Mouse (Mus musculus): ENCODE data around the gene Ptpn12. TPM values are rescaled to one million over a fixed set of nuclear protein-coding genes. Genes with fewer than 3 reads are reported as not detected.

Ptpn12 gene
- total and polyA plus RNA-seq, 2 experiments from 2014 or later: 11.6 to 23.8 TPM

DNA sequence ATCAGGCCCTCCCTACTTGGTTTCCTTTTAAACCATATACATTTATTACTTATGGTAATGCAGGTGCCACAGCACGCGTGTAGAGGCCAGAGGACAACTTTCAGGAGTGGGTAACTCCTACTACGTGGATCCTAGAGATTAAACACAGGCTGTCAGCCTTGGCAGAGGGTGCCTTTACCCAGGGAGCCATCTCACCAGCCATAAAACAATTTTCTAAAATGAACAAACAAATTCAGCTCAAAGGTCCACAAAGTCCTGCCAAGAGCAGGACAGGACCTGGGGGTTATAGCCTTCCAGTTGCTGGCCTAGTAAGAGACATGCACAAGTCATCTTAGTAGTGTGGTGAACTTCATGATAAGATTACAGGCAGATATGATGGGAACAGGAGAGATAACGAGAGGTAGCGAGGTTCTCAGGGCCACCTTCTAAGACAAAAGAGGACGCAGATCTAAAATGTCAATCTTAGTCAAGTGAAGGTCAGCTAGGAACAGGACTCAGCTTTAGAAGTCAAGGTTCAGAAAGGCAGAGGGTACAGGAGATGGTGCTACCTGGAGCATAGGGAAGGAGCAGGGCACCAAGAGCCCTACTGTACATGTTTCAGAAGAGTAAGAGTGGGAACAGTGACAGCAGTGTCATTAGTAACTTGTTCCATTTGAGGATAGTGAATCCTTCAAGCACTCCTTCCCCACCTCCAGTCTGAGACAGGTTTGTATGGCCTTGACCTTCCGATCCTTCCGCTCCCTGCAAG is 65.5 kb downstream of the Ptpn12 start:
- H3K36me3 ChIP-seq (replicated peaks; ENCODE audit: control insufficient read depth, insufficient read depth, low read length): peaks cover 72% of the 10 kb centered on the region

DNA sequence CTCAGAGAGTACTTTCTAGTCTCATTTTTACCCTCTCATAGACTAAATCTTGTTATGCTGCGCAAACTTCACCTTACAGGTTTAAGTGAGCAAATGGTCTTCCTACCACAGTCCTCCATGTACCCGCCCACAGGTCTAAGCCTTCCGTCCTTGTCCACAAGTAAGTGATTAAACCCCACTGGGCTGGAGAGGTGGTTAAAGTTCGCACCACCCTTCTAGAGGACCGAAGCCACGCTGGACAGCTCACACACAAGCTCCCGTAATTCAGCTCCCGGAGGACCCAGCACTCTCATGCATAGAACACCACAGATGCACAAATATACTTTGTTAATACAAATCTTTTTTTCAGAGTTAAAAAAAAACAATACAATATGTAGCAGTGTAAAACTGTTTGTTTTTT is 69.4 kb downstream of the Ptpn12 start:
- no peaks in the 10 kb centered on the region for H3K4me1 ChIP-seq (ENCODE audit: control insufficient read depth, insufficient read depth)
- no peak overlapping the region for H3K4me2 ChIP-seq (ENCODE audit: low read depth, low read length)
- no peaks in the 10 kb centered on the region for H3K27me3 ChIP-seq (ENCODE audit: control insufficient read depth, insufficient read depth, low read length)
- H3K27ac ChIP-seq (ENCODE audit: low read depth): no peak overlapping the region
- no peak for TF ChIP-seq CTCF (IDR thresholded peaks at IDR 0.05; ENCODE audit: low read depth)
- TF ChIP-seq EP300 (IDR thresholded peaks at IDR 0.05; ENCODE audit: low read depth): no peak
- H3K36me3 ChIP-seq (replicated peaks; ENCODE audit: control insufficient read depth, insufficient read depth, low read length): peaks cover 52% of the 10 kb centered on the region
- H3K9me3 ChIP-seq (replicated peaks; ENCODE audit: control insufficient read depth, low read length): no peaks in the 10 kb centered on the region
- DNase-seq (ENCODE audit: low spot score): no peak
- 91% methylated on average over 8 of the region's 8 CpGs for WGBS
- no peak for ATAC-seq (ENCODE audit: insufficient read depth, low read depth)
- H3K9ac ChIP-seq (replicated peaks; ENCODE audit: low read depth, low read length): no peak overlapping the region
- H3K4me3 ChIP-seq (ENCODE audit: low read depth, low read length): no peak overlapping the region

More for the DNA sequence above, 65.5 kb downstream of the Ptpn12 start:
- no peak for TF ChIP-seq EP300 (IDR thresholded peaks at IDR 0.05; ENCODE audit: low read depth)
- no peak for TF ChIP-seq CTCF (IDR thresholded peaks at IDR 0.05; ENCODE audit: low read depth)
- no peak overlapping the region for H3K4me3 ChIP-seq (ENCODE audit: low read depth, low read length)
- ATAC-seq (ENCODE audit: insufficient read depth, low read depth) (no peak), DNase-seq (ENCODE audit: low spot score) (no peak)
- H3K9me3 ChIP-seq (replicated peaks; ENCODE audit: control insufficient read depth, low read length): no peaks in the 10 kb centered on the region
- H3K9ac ChIP-seq (replicated peaks; ENCODE audit: low read depth, low read length): no peak overlapping the region
- H3K4me1 ChIP-seq (ENCODE audit: control insufficient read depth, insufficient read depth): no peaks in the 10 kb centered on the region
- no peaks in the 10 kb centered on the region for H3K27me3 ChIP-seq (ENCODE audit: control insufficient read depth, insufficient read depth, low read length)
- WGBS: 88% methylated on average over 8 of the region's 8 CpGs
- H3K27ac ChIP-seq (ENCODE audit: low read depth): no peak overlapping the region
- no peak overlapping the region for H3K4me2 ChIP-seq (ENCODE audit: low read depth, low read length)

DNA sequence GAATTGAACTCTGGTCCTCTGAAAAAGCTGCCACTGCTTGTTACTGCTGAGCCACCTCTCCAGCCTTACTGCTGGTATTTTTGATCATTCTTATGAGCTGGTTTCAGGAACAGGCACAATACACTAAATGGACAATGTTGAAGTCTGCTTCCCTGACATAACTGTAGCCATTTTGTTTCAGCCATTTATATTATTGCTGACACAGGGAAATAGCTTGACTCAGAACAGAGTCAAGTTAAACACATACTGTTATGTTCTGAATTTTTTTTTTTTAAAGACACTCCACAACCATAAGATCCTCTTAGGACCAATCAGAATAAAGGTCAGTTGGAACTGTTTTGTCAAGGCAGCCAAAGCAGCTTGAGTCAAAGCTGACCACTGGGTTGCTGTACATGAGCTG is 72.2 kb downstream of the Ptpn12 start:
- Histone ChIP-seq H3K27me3 (ENCODE audit: control insufficient read depth, insufficient read depth, low read length) (no peaks in the 10 kb centered on the region), H3K4me2 (ENCODE audit: low read depth, low read length) (no peak overlapping the region), H3K9ac (replicated peaks; ENCODE audit: low read depth, low read length) (no peak overlapping the region), H3K27ac (ENCODE audit: low read depth) (no peak overlapping the region), H3K4me1 (ENCODE audit: control insufficient read depth, insufficient read depth) (no peaks in the 10 kb centered on the region), H3K9me3 (replicated peaks; ENCODE audit: control insufficient read depth, low read length) (no peaks in the 10 kb centered on the region), H3K36me3 (replicated peaks; ENCODE audit: control insufficient read depth, insufficient read depth, low read length) (peaks cover 30% of the 10 kb centered on the region), H3K4me3 (ENCODE audit: low read depth, low read length) (no peak overlapping the region)
- TF ChIP-seq CTCF (IDR thresholded peaks at IDR 0.05; ENCODE audit: low read depth) (no peak), EP300 (IDR thresholded peaks at IDR 0.05; ENCODE audit: low read depth) (no peak)
- DNase-seq (ENCODE audit: low spot score) (no peak), ATAC-seq (ENCODE audit: insufficient read depth, low read depth) (no peak)

DNA sequence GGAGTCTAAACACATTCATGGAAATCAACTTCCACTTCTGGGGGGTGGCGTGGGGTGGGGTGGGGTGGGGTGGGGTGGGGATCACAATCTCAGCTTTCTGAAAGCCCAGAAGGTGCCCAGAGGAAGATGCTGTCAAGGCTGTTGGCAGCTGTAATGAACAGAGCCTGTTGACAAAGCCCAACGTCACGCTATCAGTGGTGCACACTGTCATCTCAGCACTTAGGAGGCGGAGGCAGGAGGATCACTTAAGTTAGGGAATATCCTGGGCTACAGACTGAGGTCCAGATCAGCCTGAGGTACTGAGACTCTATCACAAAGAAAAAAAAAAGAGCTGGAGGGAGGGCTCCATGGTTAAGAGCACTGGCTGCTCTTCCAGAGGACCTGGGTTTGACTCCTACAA is 81.0 kb downstream of the Ptpn12 start:
- no peak for DNase-seq (ENCODE audit: low spot score)
- H3K36me3 ChIP-seq (replicated peaks; ENCODE audit: control insufficient read depth, insufficient read depth, low read length): no peaks in the 10 kb centered on the region
- TF ChIP-seq CTCF (IDR thresholded peaks at IDR 0.05; ENCODE audit: low read depth): no peak
- no peak for TF ChIP-seq EP300 (IDR thresholded peaks at IDR 0.05; ENCODE audit: low read depth)
- no peak overlapping the region for H3K4me3 ChIP-seq (ENCODE audit: low read depth, low read length)
- no peak overlapping the region for H3K4me2 ChIP-seq (ENCODE audit: low read depth, low read length)
- H3K27me3 ChIP-seq (ENCODE audit: control insufficient read depth, insufficient read depth, low read length): no peaks in the 10 kb centered on the region
- H3K27ac ChIP-seq (ENCODE audit: low read depth): no peak overlapping the region
- no peaks in the 10 kb centered on the region for H3K9me3 ChIP-seq (replicated peaks; ENCODE audit: control insufficient read depth, low read length)
- WGBS: 66% methylated on average over 4 of the region's 4 CpGs
- no peaks in the 10 kb centered on the region for H3K4me1 ChIP-seq (ENCODE audit: control insufficient read depth, insufficient read depth)
- no peak for ATAC-seq (ENCODE audit: insufficient read depth, low read depth)
- H3K9ac ChIP-seq (replicated peaks; ENCODE audit: low read depth, low read length): no peak overlapping the region

DNA sequence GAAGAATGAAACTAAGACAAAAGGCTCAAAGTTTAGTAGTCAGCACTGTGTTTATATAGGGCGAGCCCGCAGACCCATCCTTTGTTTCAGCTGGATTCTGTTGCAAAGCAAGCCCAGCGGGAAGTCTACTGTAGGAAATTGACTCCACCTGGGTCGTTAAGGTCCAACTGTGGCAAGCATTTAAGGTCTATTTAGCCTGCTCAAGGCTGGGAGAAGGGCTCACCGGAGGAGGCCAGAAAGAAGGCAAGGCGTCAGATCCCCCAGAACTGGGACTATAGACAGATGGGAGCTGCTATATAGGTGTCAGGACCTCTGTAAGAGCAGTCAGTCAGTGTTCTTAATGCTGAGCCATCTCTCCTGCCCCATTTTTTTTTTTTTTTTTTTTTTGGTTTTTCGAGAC is 81.7 kb downstream of the Ptpn12 start:
- no peaks in the 10 kb centered on the region for H3K4me1 ChIP-seq (ENCODE audit: control insufficient read depth, insufficient read depth)
- no peak for DNase-seq (ENCODE audit: low spot score)
- H3K36me3 ChIP-seq (replicated peaks; ENCODE audit: control insufficient read depth, insufficient read depth, low read length): no peaks in the 10 kb centered on the region
- H3K9me3 ChIP-seq (replicated peaks; ENCODE audit: control insufficient read depth, low read length): no peaks in the 10 kb centered on the region
- no peak for ATAC-seq (ENCODE audit: insufficient read depth, low read depth)
- no peak overlapping the region for H3K27ac ChIP-seq (ENCODE audit: low read depth)
- no peaks in the 10 kb centered on the region for H3K27me3 ChIP-seq (ENCODE audit: control insufficient read depth, insufficient read depth, low read length)
- WGBS: 60% methylated on average over 6 of the region's 7 CpGs
- H3K9ac ChIP-seq (replicated peaks; ENCODE audit: low read depth, low read length): no peak overlapping the region
- no peak overlapping the region for H3K4me2 ChIP-seq (ENCODE audit: low read depth, low read length)
- TF ChIP-seq CTCF (IDR thresholded peaks at IDR 0.05; ENCODE audit: low read depth) (no peak), EP300 (IDR thresholded peaks at IDR 0.05; ENCODE audit: low read depth) (no peak)
- no peak overlapping the region for H3K4me3 ChIP-seq (ENCODE audit: low read depth, low read length)

DNA sequence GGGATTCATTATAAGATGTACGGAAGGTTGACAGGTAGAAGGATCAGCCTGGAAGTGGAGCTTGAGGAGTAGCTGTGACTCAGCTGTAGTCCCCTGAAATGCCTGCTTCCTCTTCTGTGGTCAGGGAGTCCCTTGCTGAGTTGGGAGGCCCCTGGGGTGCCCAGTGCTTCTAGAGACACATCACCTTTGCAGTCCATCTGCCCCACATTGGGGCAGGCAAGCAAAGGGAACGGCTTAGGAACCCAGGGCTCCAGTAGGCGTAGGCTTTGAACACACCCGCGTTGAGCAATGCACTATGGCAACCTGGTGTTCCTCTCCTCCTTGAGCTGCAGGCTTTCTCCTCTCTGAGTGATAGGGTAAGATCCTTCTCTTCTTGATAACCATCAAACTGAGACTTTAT is 82.6 kb downstream of the Ptpn12 start:
- Histone ChIP-seq H3K36me3 (replicated peaks; ENCODE audit: control insufficient read depth, insufficient read depth, low read length) (no peaks in the 10 kb centered on the region), H3K9ac (replicated peaks; ENCODE audit: low read depth, low read length) (no peak overlapping the region), H3K4me3 (ENCODE audit: low read depth, low read length) (no peak overlapping the region), H3K27ac (ENCODE audit: low read depth) (no peak overlapping the region), H3K4me1 (ENCODE audit: control insufficient read depth, insufficient read depth) (no peaks in the 10 kb centered on the region; the same call in 1 of the 2 replicates), H3K27me3 (ENCODE audit: control insufficient read depth, insufficient read depth, low read length) (no peaks in the 10 kb centered on the region), H3K9me3 (replicated peaks; ENCODE audit: control insufficient read depth, low read length) (no peaks in the 10 kb centered on the region), H3K4me2 (ENCODE audit: low read depth, low read length) (no peak overlapping the region)
- WGBS: 71% methylated on average over 5 of the region's 5 CpGs
- ATAC-seq (ENCODE audit: insufficient read depth, low read depth): no peak
- TF ChIP-seq EP300 (IDR thresholded peaks at IDR 0.05; ENCODE audit: low read depth): no peak
- TF ChIP-seq CTCF (IDR thresholded peaks at IDR 0.05; ENCODE audit: low read depth): no peak
- no peak for DNase-seq (ENCODE audit: low spot score)

Measured in heart, postnatal 0 days (tissue).